Mouse (Mus musculus) heart, postnatal 0 days (tissue): ENCODE measurements at regions not wholly inside any gene's neighbourhood (a gene's known extent, or its start where the extent isn't known, plus 50 kb on each side); places are given as distances from the start of the nearest gene placed in this dataset.

Experiments
- CTCF ChIP-seq: IDR thresholded peaks from 2 replicates; pipeline ENCODE4 v1.5.1; 2016; ENCODE audit warnings: antibody characterized with exemption, control low read depth, low read depth
- EP300 ChIP-seq: IDR thresholded peaks from 2 replicates; pipeline ENCODE4 v1.6.1; 2016; ENCODE audit warnings: antibody characterized with exemption, low read depth

DNA sequence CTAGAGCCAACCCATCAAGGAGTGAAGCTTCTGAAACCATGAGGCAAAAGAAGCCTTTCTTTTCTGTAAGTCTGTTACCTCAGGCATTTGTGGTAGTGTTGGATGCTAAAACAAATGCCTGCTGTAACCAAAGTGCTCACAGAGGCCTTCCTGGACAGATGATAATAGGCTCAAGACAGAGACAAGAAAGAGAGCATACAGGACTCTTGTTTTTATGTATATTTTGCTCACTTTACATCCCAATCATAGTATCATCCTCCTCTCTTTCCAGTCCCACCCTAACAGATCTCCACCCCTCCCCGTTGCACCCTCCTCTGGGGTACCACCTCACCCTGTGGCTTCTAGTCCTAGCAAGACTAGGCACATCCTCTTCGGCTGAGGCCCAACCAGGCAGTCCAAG is 262.7 kb downstream of the Lurap1l start:
- TF ChIP-seq CTCF, result no peak
- TF ChIP-seq EP300, result no peak
